Mouse (Mus musculus) right cerebral cortex, postnatal 10 days (tissue): ENCODE measurements at regions not wholly inside any gene's neighbourhood (a gene's known extent, or its start where the extent isn't known, plus 50 kb on each side); places are given as distances from the start of the nearest gene placed in this dataset.

Experiments
- DNase-seq, 2 experiments: peaks; one replicate each; pipeline ENCODE4 v3.0.0; 2021; ENCODE audit warnings: low spot score in 2 of 2

- DNase-seq = no peak
Measured at GRCm38 (mm10) chr16:78019605-78020285, 281.5 kb upstream of the Cxadr start.

DNA sequence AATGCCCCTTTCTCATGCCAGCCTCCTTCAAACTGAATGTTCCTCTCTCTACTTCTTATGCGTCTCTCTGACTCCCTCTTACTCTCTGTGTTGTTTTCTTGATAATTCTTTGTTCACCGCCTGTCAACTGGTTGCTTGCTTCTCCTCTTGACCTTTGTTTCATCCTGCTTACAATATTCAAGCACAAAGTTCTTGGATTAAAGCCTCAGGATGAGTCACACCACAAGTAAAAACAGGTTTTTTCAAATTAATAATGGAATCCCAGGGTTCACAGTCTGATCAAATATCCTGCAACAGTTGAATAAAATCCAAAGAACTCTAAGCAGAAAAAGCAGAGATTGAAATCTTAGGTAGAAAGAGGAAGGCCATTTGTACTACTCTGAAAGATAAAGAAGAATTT is 285.9 kb upstream of the Cxadr start:
- DNase-seq = no peak

GRCm38 (mm10) chr16:78013049-78013819 is 288.1 kb upstream of the Cxadr start:
- DNase-seq = no peak

DNA sequence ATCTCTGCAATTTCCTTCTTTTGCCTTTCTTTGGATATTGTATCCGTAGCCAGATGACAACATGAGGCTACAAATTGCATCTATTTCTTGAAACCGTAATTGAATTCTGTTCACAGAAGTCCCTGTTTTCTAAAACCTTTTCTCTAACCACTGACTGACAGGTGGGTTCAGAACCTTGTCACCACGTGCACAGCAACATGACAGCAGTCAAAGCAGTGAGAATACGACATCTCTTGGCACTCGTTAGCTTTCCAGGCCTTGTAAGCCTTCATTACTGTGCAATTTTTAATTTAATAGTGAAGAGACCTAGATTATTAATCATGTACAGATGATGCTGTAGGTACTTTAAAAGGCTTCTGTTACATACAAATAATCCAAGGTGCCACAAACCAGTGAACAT is 297.3 kb upstream of the Cxadr start:
- DNase-seq = no peak

GRCm38 (mm10) chr16:77992986-77993385 is 308.3 kb upstream of the Cxadr start:
- DNase-seq = no peak

GRCm38 (mm10) chr16:77989791-77990325 is 311.4 kb upstream of the Cxadr start:
- DNase-seq = no peak

DNA sequence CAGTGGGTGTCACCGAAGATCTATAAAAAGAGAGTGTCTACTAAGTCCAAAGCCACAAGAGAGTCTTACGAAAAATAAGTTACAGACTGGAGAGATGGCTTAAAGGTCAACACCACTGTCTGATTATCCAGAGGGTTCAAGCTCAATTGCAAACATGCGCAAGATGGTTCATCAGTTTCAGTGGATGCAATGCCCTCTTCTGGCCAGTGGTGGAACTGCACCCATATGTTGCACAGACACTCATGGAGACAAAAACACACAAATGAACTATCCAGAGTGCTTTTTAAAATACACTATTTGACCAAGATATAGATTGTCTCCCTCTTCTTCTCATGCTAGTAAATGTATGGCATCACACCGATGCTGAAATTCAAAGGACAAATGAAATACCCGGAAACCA is 312.1 kb upstream of the Cxadr start:
- no peak for DNase-seq

GRCm38 (mm10) chr16:77986884-77987529 is 314.3 kb upstream of the Cxadr start:
- peak; percentile 22 to 32 for DNase-seq

DNA sequence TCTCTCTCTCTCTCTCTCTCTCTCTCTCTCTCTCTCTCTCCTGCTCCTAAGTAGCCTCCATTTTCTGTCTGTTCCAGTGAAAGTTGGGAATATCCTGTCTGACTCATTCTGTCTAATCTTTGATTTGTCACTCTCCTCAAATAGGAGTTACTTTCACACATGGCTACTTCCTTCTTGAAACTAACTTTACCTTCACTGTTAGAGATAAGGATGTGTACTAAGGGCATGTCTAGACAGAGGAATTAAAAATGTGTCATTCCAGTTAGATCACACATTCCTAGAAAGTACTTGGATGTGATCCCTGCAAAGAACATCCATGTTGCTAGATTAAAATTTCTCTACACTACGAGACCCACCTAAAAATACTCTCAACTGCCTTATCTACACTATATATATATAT is 346.9 kb upstream of the Gm11146 start:
- no peak for DNase-seq

DNA sequence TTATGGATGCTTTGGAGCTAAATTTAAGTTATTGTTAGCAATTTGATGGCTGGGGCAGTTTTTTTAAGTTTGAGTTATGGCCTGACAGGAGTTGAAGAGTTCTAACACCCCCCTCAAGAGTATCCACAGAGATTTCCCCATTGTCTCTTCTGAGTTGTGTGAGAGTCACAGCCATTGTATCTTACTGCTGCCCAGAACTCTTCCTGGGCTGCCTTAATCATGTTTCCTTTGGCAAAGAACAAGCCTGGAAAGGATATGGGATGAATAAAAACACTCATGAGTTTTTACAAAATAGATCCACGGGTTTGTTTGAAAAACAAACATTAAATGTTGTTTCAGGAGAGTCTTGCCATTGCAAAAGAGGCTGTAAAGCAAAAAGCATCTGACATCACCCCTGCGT is 343.5 kb upstream of the Gm11146 start:
- DNase-seq = no peak

DNA sequence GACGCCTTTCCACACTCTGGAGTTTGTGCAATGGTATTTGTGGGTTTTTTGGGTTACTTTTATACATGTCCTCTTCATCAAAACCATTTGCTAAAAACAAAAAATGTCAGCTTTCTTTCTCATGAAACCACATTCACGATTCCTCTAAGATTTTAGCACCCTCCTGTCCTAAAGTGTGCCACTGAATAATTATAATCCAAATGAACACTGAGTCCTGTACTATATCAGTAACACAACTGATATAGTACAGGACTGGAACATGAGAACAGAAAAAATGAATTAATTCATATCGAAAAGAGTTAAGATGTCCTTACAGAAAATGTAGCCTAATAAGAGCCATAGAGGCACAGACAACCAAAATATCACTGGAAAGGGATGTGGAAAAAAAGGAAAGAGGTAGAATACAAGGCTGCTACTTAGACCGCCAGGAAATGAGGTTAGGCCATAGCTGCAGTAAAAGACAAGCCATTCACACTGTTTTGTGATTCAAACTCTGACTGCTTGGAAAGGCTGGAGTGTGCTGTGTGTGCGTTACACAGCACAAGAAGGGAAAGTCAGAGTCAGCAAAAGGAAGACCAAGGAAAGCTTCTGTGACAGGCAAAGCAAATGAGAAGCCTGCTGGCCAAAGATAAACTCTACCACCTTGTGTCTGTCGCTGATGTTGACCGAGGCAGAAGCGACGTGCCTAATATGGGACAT is 329.3 kb upstream of the Gm11146 start:
- DNase-seq = peak in 1 of 2 experiments; percentile 22

GRCm38 (mm10) chr16:77914160-77915070 is 312.5 kb upstream of the Gm11146 start:
- no peak for DNase-seq

- DNase-seq = no peak
Measured at GRCm38 (mm10) chr16:77894247-77894646, 292.4 kb upstream of the Gm11146 start.

DNA sequence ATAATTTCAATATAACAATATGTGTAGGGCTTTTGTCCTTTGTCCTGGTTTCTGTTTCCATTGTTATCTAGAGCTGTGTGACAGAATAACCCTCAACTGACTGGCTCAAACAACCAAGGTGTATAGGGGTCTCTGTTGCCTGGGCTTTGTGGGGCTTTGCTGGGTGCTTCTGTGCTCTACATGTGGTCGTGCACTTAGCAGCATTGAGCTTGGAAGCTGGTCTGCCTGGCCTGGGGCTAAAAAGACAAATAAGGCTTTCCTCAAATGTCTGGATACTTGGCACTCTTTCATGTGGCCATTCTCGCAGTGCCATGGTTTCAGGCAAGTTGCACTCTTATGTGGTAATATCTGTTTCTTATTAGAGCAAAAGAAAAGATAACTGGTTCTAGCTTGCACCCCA is 291.8 kb upstream of the Gm11146 start:
- DNase-seq = no peak

GRCm38 (mm10) chr16:77892731-77893130 is 290.8 kb upstream of the Gm11146 start:
- no peak for DNase-seq

DNA sequence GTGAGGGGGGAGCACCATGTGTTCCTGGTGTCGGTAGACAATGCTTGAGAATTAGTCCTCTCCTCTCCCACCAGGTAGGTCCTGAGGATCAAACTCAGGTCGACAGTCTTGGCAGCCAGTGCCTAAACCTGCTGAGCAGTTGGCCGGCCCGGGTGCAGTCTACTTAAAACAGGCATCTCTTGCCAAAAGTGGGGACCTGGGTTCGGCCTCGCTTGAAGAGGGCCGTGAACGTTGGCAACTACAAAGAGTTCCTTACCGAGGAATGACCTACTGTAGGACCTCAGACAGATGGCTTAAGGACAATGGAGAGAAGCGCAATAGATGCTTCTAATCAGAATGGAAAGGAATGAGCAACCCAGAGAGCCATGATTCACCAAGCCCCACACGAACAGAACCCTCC is 287.5 kb upstream of the Gm11146 start:
- DNase-seq = no peak

- no peak for DNase-seq
Measured at GRCm38 (mm10) chr16:77885060-77885679, 283.3 kb upstream of the Gm11146 start.

GRCm38 (mm10) chr16:77884495-77884894 is 282.6 kb upstream of the Gm11146 start:
- no peak for DNase-seq

DNA sequence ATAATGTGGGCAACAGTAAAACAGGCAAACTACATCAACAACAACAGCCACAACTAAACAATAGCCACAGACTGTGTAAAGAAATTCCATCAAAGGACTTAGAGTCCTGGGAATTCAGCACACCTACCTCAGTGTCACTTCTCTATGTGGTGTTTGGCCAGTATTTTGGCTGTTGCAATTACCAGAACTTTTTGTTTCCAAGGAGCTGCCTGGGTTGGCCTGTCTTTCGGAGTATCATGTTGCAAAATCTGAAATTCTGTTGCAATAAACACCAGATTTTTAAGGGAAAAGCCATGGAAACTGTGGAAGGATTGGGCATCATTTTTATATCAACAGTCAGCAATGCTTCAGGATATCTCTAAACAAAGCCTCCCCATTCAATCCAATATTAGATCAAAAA is 275.1 kb upstream of the Gm11146 start:
- no peak for DNase-seq

DNA sequence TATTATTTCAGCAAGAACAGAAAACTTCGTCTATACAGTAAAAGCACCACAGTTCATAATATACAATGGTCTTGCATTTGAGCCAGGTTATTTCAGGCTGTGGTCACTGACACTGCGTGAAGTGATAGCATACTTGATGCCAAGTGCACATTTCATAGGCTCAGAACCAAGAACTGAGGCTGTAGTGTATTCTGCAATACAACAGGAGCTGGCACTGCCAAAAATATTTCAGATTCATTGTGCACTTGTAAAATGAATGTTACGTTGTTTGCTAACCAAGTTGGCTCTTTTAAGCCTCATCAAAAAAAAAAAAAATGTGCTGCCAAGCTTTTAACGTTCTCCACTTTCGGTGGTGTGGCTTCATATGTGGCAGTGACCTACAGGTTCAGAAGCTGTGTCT is 261.4 kb upstream of the Gm11146 start:
- no peak for DNase-seq
